ENCODE assay signal across 14 mouse cellular contexts in the genomic region with DNA sequence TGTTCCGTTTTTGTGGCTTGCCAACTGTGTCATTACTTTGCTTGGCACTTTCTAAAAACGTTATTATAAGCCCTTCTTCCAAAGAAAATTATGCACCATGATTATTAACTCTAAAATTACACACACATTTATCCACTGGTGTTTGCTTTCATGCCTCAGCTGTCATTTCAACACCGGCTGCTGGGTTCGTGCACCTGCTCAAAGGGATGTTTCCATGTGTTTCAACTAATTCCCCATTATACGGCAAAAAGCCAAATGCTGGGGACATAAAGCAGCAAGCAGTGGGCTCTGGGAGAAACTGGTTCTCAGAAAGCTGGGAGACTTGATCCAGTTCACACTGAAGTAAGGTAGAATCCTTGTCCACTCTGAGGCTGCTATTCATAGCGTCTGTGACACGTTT.
"Had no signal": no experiment of that assay in that cellular context is flagged by ENCODE, and none has a peak within 500 bp of the region (broad histone marks: within the 10 kb centered on the region; RNA-seq: fewer than 3 reads in every experiment).

No protein-coding gene starts in this region.

- H3K9ac ChIP-seq: limb, embryonic 12.5 days; lung, embryonic 14.5 days; midbrain, embryonic 15.5 days; neural tube, embryonic 12.5 days had no signal

- H3K9me3 ChIP-seq: limb, embryonic 12.5 days; midbrain, embryonic 10.5 days; midbrain, embryonic 15.5 days; neural tube, embryonic 12.5 days had no signal

- H3K27me3 ChIP-seq: limb, embryonic 12.5 days; midbrain, embryonic 15.5 days; neural tube, embryonic 12.5 days had no signal

- H3K4me3 ChIP-seq: limb, embryonic 12.5 days; midbrain, embryonic 10.5 days; midbrain, embryonic 15.5 days; neural tube, embryonic 12.5 days had no signal

- H3K4me2 ChIP-seq: limb, embryonic 12.5 days; liver, embryonic 11.5 days; lung, embryonic 14.5 days; midbrain, embryonic 15.5 days; neural tube, embryonic 12.5 days had no signal

- DNase-seq: kidney, postnatal 36 days; layer of hippocampus, adult 9-11 months; layer of hippocampus, postnatal 36 days; lung, embryonic 14.5 days; lung, postnatal 10 days; lung, postnatal 4 days; thymus, adult 18-20 months; thymus, postnatal 14 days had no signal

- H3K27ac ChIP-seq: kidney, postnatal 0 days; limb, embryonic 12.5 days; midbrain, embryonic 10.5 days; midbrain, embryonic 15.5 days; neural tube, embryonic 12.5 days had no signal

- H3K36me3 ChIP-seq: limb, embryonic 12.5 days; midbrain, embryonic 10.5 days; midbrain, embryonic 15.5 days; neural tube, embryonic 12.5 days had no signal

- ATAC-seq: midbrain, embryonic 15.5 days had no signal

- H3K4me1 ChIP-seq: midbrain, embryonic 10.5 days; midbrain, embryonic 15.5 days; neural tube, embryonic 12.5 days had no signal
